Mouse (Mus musculus): ENCODE data around the gene Prrt4. TPM values are rescaled to one million over a fixed set of nuclear protein-coding genes. Genes with fewer than 3 reads are reported as not detected.
"Not testable (repeated sequence)": the region's sequence is repeated elsewhere in the genome, so short reads cannot be mapped to it uniquely, and the experiment has no call there.

Prrt4 gene
- total RNA-seq, 2 experiments from 2014 or later = 4.2 to 5.6 TPM

- DNase-seq = peak; percentile 94
Observed at GRCm38 (mm10) chr6:29198309-29199222, 19.2 kb upstream of the Prrt4 start.

- DNase-seq = peak; percentile 61
Observed at GRCm38 (mm10) chr6:29195846-29196698, 16.7 kb upstream of the Prrt4 start.

DNA sequence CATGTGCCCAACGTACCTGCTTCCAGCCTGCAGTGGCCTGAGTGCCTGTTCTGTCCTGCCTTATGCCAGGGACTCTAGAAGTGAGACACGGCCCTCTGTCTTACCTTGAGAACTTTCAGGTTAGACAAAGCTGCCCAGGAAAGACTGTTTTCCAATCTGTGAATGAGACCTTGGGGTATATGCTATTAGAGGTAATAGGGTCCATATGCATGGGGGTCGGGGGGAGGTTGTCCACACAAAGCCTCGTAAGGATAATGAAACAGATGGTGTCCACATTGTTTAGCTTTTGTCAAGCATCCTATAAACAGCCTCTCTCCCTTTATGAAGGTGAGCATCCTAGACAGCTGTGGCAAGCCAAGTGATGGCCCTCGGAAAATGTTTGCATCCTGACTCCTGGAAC is 15.8 kb upstream of the Prrt4 start:
- DNase-seq = no peak

- no peak for DNase-seq
Observed at GRCm38 (mm10) chr6:29193961-29194750, 14.8 kb upstream of the Prrt4 start.

DNA sequence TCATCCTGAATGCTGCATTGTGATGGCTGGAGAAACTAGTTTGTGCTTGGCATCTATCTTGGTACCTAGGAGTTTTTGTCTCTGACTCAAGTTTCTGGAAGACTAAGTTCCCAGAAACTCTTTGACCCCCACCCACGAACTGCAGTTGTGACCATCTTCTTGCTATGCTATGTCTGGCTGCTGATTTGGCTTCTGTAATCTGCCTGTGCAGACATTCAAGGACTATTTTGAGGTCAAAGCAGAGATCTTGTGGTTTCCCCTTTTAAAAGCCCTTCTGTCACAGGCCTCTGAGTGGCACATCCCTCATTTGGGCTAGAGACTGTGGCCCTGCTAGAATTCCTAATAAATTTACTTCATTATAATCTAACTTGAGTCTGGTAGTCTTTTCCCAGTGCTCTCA is 8.6 kb upstream of the Prrt4 start:
- DNase-seq = no peak

GRCm38 (mm10) chr6:29179843-29180242 is 459 bp upstream of the Prrt4 start:
- no peak for DNase-seq

GRCm38 (mm10) chr6:29177901-29178879 is 1.2 kb downstream of the Prrt4 start:
- no peak for DNase-seq

DNA sequence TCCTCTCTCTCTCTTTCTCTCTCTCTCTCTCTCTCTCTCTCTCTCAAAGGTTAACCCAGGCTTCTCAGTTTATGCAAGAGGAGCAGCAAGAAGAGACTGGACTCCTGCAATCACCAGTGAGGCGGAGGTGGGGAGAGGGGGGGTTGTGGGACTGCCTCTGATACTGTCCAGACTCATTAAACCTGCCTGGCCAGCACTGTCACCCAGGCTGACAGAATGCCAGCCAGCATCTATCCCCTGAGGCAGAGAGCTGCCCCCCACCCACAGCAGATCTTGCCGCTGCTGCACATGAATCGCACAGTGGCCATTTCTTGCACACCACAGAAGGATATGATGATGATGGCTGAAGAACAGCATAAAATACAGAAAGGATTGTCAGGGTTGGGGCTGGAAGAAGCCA is 4.3 kb downstream of the Prrt4 start:
- no peak for DNase-seq

- DNase-seq = no peak
Observed at GRCm38 (mm10) chr6:29174368-29174767, 5.0 kb downstream of the Prrt4 start.

DNA sequence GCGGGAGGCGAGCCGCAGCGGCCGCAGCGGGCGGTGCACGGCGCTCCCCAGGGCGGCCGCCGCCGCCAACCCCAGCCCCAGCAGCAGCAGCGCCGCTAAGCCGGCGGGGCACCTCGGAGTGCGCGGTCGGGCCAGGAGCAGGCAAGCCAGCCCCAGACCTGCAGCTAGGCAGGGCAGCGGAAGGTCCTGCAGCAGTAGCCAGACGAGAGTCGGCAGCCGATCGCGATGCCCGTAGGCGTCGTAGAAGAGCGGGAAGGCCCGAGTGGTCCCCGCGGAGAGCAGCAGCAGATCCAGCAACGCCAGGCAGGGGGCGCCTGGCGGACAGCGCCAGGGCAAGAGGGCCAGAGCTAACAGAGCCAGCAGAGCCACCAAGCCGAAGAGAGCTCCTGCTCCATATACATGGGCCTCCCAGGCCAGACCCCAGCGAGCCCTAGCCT is 8.4 kb downstream of the Prrt4 start:
- peak; percentile 88 for DNase-seq

- DNase-seq = peak; percentile 28
Observed at GRCm38 (mm10) chr6:29170063-29170921, 9.1 kb downstream of the Prrt4 start.

- DNase-seq = no peak
Observed at GRCm38 (mm10) chr6:29169675-29170062, 9.7 kb downstream of the Prrt4 start.

DNA sequence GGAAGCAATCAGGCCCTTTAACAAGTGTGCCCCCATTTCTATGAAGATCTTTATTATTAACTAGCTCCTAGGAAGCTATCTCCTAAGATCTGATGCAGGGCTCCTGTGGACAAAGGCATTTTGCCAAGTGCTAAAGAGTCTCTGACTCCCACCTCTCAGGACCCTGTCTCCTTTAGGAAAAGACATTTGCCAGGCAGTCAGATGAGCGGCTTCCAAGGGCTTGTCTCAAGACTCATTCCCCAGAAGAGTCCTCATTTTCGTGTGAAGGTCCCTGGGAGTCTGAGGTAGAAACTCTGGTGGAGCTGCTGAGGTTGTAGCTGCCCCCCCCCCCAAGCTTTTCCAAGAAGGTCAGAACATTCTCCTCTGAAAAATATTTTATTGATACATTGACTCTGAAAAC is 10.5 kb downstream of the Prrt4 start:
- DNase-seq = no peak

DNA sequence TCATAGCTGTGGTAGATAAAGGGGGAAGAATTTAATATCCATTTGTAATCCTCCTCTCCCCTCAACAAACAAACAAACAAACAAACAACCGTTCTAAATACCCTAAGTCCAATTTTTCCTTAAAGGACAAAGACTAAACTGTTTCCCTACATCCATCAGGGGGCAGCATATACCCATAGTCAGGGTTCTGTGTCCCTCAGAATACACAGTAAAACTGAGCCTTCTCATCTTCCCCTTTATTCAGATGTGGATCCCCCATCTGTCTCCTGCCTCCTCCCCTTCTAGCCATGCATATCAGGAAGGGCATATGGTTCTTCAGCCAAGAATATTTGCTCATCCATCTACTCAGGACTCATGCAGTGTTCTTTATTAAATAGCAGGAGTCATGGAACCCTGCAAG is 13.2 kb downstream of the Prrt4 start:
- peak; percentile 62 for DNase-seq

- peak; percentile 90 for DNase-seq
Observed at GRCm38 (mm10) chr6:29164314-29165244, 14.8 kb downstream of the Prrt4 start, which contains the start of gene Rbm28. Rbm28 (minus strand) TSS chr6:29165006.

- DNase-seq = not testable (repeated sequence)
Observed at GRCm38 (mm10) chr6:29161291-29161690, 18.1 kb downstream of the Prrt4 start.

DNA sequence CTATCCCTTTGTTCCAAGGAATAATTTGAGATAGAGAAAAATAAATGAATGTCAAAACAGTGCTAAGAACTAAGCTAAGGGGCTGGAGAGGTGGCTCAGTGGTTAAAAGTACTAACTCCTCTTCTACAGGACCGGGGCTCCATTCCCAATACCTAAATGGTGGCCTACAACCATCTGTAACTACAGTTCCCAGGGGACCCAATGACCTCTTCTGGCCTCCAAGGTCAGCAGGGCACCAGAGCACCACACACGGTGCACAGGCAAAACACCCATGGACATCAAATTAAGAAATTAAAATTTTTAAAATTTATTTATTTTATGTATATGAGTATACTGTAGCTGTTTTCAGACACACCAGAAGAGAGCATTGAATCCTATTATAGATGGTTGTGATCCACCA is 18.6 kb downstream of the Prrt4 start:
- no peak for DNase-seq

DNA sequence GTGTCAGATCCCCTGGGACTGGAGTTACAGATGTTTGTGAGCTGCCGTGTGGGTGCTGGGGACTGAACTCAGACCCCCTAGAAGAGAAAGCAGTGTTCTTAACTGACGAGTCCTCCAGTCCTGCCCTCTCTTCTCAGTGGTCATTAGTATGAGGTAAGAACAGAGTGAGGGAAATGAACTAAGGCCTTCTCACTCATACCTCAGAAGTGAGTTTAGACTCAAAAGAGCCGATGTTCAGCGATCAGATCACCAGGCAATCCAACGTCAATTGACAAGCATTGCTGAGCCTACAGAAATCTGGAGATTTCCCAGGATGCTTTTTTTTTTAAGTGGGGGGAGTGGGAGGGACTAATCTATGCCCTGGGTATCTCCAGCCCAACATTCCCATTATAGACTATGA is 23.1 kb downstream of the Prrt4 start:
- DNase-seq = no peak

- no peak for DNase-seq
Observed at GRCm38 (mm10) chr6:29150001-29150400, 29.4 kb downstream of the Prrt4 start.

Measured in adrenal gland, postnatal 10 days (tissue).